Mouse (Mus musculus): ENCODE measurements around the gene Dlx2. TPM values are rescaled to one million over a fixed set of nuclear protein-coding genes. Genes with fewer than 3 reads are reported as not detected.

The Dlx2 gene
- polyA plus RNA-seq, 1 experiment from 2014 or later: 0.08 TPM

DNA sequence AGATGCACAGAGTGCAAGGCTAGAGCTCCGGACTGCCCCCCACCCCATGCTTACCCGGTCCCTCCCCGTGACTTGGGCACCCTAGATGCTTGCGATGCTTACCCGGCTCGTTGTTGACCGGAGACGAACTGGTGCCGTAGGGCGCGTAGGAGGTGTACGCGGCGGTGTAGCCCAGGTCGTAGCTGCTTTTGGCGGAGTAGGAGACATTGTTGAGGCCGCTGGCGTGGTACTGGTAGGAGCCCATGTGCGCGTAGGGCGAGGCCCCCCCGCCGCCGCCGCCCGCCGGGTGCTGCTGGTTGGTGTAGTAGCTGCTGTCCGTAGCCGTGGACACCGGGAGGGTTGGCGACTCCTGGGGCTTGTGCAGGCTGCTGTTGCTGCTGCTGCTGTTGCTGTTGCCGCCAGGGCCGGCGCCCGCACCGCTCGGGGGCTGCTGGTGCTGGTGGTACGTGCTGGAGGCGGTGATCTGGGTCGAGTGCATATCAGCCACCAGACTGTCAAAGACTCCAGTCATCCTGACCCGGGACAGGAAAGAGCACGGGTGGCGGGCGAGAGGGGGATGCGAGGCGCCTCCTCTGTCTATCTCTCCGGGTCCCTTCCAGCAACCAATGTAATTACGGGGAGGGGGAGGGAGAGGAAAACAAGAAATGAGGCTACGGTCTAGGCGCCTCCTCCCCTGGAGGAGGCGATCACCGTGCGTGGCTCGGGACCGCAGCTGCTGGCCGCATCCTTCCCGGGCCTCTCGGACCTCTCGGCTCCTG, 493 bp downstream of the Dlx2 start:
- under 1% methylated on average over 58 of the region's 59 CpGs for WGBS
- ATAC-seq (ENCODE audit: low FRiP score): 0 out of 2 replicates have a peak, but pooled peaks have one; percentile 34

DNA sequence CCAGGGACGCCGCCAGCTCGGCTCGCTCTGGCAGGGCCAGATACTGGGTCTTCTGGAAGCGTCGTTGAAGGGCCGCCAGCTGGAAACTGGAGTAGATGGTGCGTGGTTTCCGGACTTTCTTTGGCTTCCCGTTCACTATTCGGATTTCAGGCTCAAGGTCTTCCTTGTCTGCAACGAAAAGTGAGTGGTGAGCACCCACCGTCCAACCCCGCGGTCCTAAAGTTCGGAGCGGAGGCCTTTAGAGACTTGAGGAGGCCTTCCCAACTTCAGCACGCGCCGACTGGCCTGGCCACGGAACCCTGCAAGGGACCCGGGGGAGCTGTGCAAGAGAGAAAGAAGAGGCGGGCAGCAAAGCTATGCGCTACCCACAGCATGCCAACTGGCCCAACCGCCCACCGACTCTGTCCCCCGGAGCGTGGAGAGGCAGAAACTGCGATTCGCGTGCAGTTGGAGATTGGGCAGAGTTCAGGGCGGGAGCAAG, 1.1 kb downstream of the Dlx2 start:
- Histone ChIP-seq H3K4me1 (peaks cover 36% of the 10 kb centered on the region), H3K27ac (replicated peaks) (no peak overlapping the region), H3K4me2 (peak overlapping the region; percentile 70), H3K9me3 (replicated peaks) (no peaks in the 10 kb centered on the region), H3K27me3 (replicated peaks) (peaks cover 85% of the 10 kb centered on the region), H3K4me3 (replicated peaks) (peak overlapping the region; percentile 37), H3K36me3 (no peaks in the 10 kb centered on the region), H3K9ac (replicated peaks) (no peak overlapping the region)
- ATAC-seq (ENCODE audit: low FRiP score): 0 out of 2 replicates have a peak, but pooled peaks have one; percentile 30
- under 1% methylated on average over 32 of the region's 32 CpGs for WGBS

More for the DNA sequence above, 493 bp downstream of the Dlx2 start:
- Histone ChIP-seq H3K27ac (replicated peaks) (no peak overlapping the region), H3K36me3 (no peaks in the 10 kb centered on the region), H3K9ac (replicated peaks) (no peak overlapping the region), H3K27me3 (replicated peaks) (peaks cover 83% of the 10 kb centered on the region), H3K4me2 (peak overlapping the region; percentile 70), H3K4me1 (peaks cover 31% of the 10 kb centered on the region), H3K4me3 (replicated peaks) (peak overlapping the region; percentile 37), H3K9me3 (replicated peaks) (no peaks in the 10 kb centered on the region)

DNA sequence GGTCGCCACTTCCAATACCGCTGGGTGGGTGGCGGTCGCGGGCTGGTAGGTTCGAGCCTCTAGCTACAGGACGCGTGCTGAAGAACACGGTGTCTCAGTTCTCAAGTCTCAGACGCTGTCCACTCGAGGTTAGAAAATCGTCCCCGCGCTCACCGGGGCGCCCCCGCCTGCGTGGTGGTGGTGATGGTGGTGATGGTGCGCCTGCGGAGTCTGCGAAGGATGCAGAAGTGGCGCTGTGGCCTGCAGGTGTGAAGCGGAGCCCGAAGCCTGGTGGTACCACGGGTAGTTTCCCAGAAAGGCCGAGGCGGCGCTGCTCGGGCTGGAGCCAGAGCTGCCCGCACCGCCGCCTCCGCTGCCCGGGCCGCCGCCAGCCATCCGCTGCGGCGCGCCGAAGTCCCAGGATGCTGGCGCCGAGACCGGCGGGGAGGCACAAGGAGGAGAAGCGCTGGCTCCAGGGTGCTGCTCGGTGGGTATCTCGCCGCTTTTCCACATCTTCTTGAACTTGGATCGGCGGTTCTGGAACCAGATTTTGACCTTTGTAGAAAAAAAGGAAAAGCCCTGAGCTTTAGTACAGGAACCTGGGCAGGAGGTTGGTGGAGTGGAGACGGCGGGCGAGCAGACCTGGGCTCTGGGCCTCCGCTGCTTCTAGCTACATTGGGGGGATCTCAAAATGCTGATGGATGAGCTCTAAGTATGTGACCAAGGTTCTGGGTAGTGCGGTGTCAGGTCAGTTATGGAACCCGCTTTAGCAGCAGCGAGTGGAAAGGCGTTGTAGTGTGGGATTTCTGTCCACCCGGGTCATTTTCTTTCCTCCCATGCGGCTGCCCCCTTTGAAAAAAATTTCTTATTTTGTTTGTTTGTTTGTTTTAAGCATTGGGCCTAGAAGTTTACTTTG, 1.9 kb downstream of the Dlx2 start:
- H3K4me2 ChIP-seq: 0 out of 2 replicates have a peak overlapping the region, but pooled peaks have one; percentile 3
- no peak overlapping the region for H3K9ac ChIP-seq (replicated peaks)
- no peaks in the 10 kb centered on the region for H3K36me3 ChIP-seq
- WGBS: 1% methylated on average over 60 of the region's 61 CpGs
- H3K4me3 ChIP-seq (replicated peaks): 0 out of 2 replicates have a peak overlapping the region, but pooled peaks have one; percentile 2
- H3K27me3 ChIP-seq (replicated peaks): peaks cover 83% of the 10 kb centered on the region
- ATAC-seq (ENCODE audit: low FRiP score): no peak
- peaks cover 36% of the 10 kb centered on the region for H3K4me1 ChIP-seq
- H3K9me3 ChIP-seq (replicated peaks): no peaks in the 10 kb centered on the region
- no peak overlapping the region for H3K27ac ChIP-seq (replicated peaks)

GRCm38 (mm10) chr2:71543948-71544347, 2.6 kb downstream of the Dlx2 start:
- Histone ChIP-seq H3K9ac (replicated peaks) (no peak overlapping the region), H3K36me3 (no peaks in the 10 kb centered on the region), H3K4me3 (replicated peaks) (no peak overlapping the region), H3K9me3 (replicated peaks) (no peaks in the 10 kb centered on the region), H3K4me1 (peaks cover 36% of the 10 kb centered on the region), H3K4me2 (no peak overlapping the region), H3K27me3 (replicated peaks) (peaks cover 83% of the 10 kb centered on the region), H3K27ac (replicated peaks) (no peak overlapping the region)
- WGBS: 1% methylated on average over 20 of the region's 20 CpGs
- no peak for ATAC-seq (ENCODE audit: low FRiP score)

- H3K4me3 ChIP-seq (replicated peaks): no peak overlapping the region
Observed at GRCm38 (mm10) chr2:71543531-71543930, 3.0 kb downstream of the Dlx2 start.

GRCm38 (mm10) chr2:71542816-71543301, 3.7 kb downstream of the Dlx2 start:
- Histone ChIP-seq H3K9me3 (replicated peaks) (no peaks in the 10 kb centered on the region), H3K27ac (replicated peaks) (no peak overlapping the region), H3K9ac (replicated peaks) (no peak overlapping the region), H3K27me3 (replicated peaks) (peaks cover 83% of the 10 kb centered on the region), H3K36me3 (no peaks in the 10 kb centered on the region), H3K4me2 (no peak overlapping the region), H3K4me3 (replicated peaks) (no peak overlapping the region), H3K4me1 (peaks cover 36% of the 10 kb centered on the region)
- 1% methylated on average over 29 of the region's 30 CpGs for WGBS
- no peak for ATAC-seq (ENCODE audit: low FRiP score)

More at GRCm38 (mm10) chr2:71543531-71543930, 3.0 kb downstream of the Dlx2 start:
- Histone ChIP-seq H3K9ac (replicated peaks) (no peak overlapping the region), H3K36me3 (no peaks in the 10 kb centered on the region), H3K4me1 (peaks cover 36% of the 10 kb centered on the region), H3K4me2 (no peak overlapping the region), H3K27ac (replicated peaks) (no peak overlapping the region), H3K9me3 (replicated peaks) (no peaks in the 10 kb centered on the region), H3K27me3 (replicated peaks) (peaks cover 83% of the 10 kb centered on the region)
- ATAC-seq (ENCODE audit: low FRiP score): no peak
- under 1% methylated on average over 9 of the region's 9 CpGs for WGBS

GRCm38 (mm10) chr2:71542227-71542815, 4.2 kb downstream of the Dlx2 start:
- Histone ChIP-seq H3K4me1 (peaks cover 36% of the 10 kb centered on the region), H3K4me2 (no peak overlapping the region), H3K4me3 (replicated peaks) (no peak overlapping the region), H3K9me3 (replicated peaks) (no peaks in the 10 kb centered on the region), H3K36me3 (no peaks in the 10 kb centered on the region), H3K27me3 (replicated peaks) (peaks cover 87% of the 10 kb centered on the region), H3K27ac (replicated peaks) (no peak overlapping the region), H3K9ac (replicated peaks) (no peak overlapping the region)
- WGBS: 4% methylated on average over 11 of the region's 11 CpGs
- no peak for ATAC-seq (ENCODE audit: low FRiP score)

- Histone ChIP-seq H3K4me1 (peaks cover 32% of the 10 kb centered on the region), H3K36me3 (no peaks in the 10 kb centered on the region), H3K4me2 (peak overlapping the region; percentile 15), H3K27me3 (replicated peaks) (peaks cover 90% of the 10 kb centered on the region), H3K9ac (replicated peaks) (no peak overlapping the region), H3K4me3 (replicated peaks) (no peak overlapping the region), H3K9me3 (replicated peaks) (no peaks in the 10 kb centered on the region), H3K27ac (replicated peaks) (no peak overlapping the region)
- WGBS: 1% methylated on average over 37 of the region's 37 CpGs
- no peak for ATAC-seq (ENCODE audit: low FRiP score)
Observed at GRCm38 (mm10) chr2:71541418-71542226, 4.9 kb downstream of the Dlx2 start.

DNA sequence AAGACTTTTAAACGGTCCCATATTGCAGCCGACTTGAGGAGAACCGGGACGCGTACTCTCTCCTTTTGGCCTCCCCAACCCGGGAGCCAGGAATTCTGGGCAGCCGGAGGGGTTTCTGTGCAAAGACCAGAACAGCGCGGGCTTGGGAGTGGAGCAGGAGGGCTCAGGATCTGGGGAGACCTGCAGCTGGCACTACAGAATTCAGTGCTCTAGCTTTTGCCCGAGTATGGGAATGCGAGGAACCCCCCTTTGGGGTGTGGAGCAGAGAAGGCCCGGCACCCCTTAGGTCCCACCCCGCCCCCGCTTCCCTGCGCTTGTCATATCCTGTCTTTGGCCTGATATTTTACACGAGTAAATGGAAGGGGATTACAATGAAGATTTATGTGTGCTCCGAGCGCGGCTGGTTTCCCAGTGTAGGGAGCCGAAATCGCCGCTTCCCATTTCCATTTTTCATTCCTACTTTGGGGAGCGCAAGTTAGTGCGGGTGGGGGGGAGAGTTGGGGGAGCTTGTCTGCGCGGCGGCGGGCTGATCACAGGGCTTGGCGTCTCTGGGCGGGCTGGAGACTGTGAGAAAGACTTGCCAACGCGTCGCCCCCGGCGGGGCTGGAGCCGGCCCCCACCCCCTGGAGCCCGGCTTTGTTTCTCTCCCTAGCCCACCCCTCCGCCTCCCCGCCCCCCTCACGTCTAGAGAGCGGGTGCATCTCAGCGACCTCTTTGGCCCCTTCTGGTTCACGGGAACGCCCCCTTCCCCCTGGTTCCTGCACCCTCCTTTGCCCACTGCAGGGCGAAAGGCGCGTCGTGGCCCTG, 5.7 kb downstream of the Dlx2 start:
- Histone ChIP-seq H3K9me3 (replicated peaks) (no peaks in the 10 kb centered on the region), H3K27me3 (replicated peaks) (peaks cover 90% of the 10 kb centered on the region), H3K4me1 (peaks cover 24% of the 10 kb centered on the region), H3K9ac (replicated peaks) (no peak overlapping the region), H3K4me3 (replicated peaks) (no peak overlapping the region), H3K4me2 (peak overlapping the region; percentile 15), H3K27ac (replicated peaks) (no peak overlapping the region), H3K36me3 (no peaks in the 10 kb centered on the region)
- no peak for ATAC-seq (ENCODE audit: low FRiP score)
- WGBS: 0% methylated on average over 47 of the region's 48 CpGs

Data from neural tube, embryonic 15.5 days (tissue).